Mouse (Mus musculus): ENCODE measurements at regions not wholly inside any gene's neighbourhood (a gene's known extent, or its start where the extent isn't known, plus 50 kb on each side); places are given as distances from the start of the nearest gene placed in this dataset.

GRCm38 (mm10) chr2:137853399-137854259 lies 402.7 kb upstream of the Btbd3 start:
- no peak for TF ChIP-seq CTCF (IDR thresholded peaks at IDR 0.05; ENCODE audit: low read depth)
- no peak for TF ChIP-seq EP300 (optimal IDR thresholded peaks at IDR 0.05)

All from stomach, postnatal 0 days (tissue).